Mouse (Mus musculus) A20 (cell line): ENCODE data around the gene Skap1.
A peak's percentile ranks its signal among the peaks of the same experiment; 100 is the strongest.

Source experiments
- DNase-seq: peaks from one replicate; pipeline ENCODE4 v3.0.0-alpha.2; 2011; ENCODE audit warnings: low read depth, low spot score

Gene Skap1

DNA sequence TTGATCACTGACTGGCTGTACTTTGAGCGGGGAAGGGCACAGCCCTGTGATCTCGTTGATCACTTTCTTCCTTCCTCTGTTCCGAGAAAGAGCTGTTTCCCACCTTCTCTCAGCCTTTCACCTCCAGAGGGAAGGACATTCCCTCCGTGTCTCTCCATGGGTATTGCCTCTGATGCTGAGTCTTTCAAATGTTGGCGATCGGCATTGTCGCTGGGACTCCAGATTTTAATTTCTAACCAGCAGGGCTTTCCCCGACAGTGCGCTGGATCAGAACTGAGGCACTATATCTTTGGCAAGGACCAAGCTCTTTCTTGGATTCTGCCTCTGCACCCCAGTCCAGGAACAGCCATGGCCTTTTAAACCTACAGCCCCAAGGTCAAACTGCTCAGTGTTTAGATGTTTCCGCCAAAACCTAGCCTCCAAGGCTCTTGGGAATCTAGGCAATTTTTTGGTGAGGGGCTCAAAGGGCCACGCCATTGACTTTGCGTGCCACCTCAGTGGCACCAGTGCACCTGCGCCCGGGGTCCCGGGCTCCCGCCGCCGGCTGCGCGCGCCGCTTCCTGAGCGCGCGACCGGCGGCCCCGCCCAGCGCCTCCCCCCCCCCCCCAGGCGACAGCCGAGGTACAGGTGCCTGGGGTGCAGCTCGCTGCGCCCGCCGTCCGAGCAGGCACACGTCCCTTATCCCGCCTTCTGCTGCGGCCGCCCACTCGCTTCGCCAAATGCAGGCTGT is at the start of gene Skap1:
Gene Skap1 (plus strand): TSS at position 608 of the 730 bp plus-strand sequence.
- DNase-seq: no peak

DNA sequence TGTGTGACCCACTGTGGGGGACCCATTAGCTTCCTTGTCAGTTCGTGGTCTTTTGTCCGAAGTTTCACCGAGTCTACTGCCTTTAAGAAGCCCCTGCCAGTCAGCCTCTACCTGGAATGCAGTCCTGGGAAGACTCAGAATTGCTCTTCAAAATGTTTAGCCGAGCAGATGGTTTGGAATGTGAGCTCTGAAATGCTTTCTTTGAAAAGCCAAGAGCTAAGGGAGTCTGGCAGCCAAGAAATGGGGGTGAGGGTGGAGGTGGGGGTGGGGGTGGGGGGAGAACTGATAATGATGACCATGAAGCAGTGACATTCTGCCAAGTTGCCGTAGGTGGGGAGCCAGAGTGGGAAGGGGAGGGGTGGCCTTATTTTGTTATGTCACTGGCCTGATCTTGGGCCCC is 43.3 kb upstream of the Skap1 start:
- no peak for DNase-seq

DNA sequence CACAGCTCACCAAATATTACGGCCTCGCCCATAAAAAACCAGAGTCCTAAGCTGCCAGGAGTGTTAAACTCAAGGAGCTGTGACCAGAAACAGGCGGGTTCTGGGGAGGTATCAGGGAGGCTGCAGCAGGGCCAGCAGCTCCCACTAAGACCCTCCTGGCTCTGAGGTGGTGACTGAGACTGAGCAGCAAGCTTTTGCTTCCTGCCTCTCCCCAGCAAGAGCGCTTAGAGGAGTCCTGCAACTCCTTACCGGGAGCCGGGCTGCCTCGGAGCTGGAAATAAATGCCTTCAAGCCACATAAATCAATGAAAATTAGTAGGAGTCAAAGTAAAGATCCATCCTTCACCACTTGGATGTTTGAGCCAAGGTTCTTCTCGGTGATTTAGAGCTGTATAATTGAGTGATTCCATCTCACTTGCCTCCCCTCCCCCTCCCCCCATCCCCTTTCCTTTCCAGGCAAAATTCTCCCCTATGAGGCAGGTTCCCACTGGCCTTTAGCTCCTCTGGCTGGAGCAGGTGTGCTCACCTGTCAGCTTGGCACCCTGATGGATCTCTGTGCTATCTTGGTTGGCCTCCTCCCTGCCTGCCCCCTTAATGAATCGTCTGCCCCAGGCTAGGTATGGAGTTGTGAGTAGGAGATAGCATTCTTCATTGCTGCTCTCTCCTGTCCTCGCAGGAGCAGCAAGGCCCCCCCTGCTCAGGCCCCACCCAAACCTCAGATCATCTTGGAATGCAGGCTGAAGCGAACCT is 42.7 kb upstream of the Skap1 start:
- DNase-seq: no peak

- DNase-seq: peak; percentile 35
These were observed 39.2 kb upstream of the Skap1 start for GRCm38 (mm10) chr11:96425193-96425592.

DNA sequence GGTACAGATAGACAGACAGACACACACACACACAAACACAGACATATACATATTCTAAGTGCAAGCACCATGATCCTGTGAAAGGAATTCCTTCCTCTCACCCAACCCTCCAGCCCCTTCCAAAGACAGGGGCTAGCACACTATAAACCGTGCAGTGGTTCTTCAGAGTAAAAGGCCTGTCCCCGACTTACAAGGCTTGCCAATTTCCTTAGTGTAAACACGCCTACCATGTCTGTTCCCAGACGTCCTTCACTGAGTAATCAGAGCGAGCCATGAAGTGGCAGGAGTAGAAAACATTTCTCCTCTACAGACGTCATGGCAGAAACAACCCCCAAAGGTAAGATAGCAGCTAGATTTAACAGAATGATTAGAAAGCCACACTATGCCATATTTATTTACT is 38.2 kb upstream of the Skap1 start:
- no peak for DNase-seq

- no peak for DNase-seq
These were observed 37.6 kb upstream of the Skap1 start for GRCm38 (mm10) chr11:96426805-96427204.

GRCm38 (mm10) chr11:96429062-96429461 is 35.3 kb upstream of the Skap1 start:
- DNase-seq: no peak

DNA sequence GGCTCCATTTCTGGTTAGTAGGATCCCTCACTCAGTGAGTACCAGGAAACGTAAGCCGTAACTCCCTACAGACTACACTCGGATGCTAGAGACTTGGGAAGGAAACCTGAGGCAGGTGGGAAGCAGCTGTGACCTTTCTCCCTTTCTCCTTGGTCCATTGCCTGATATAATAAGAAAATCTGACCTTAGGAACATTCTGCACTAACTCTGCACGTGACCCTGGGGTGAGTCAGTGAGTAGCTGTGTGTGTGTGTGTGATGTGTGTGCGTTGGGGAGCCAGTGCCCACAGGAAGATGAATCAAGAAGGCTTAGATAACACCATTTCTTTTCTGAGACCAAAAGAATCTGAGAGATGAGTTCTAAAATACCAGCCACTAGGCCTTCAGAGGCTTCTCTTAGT is 34.5 kb upstream of the Skap1 start:
- no peak for DNase-seq

DNA sequence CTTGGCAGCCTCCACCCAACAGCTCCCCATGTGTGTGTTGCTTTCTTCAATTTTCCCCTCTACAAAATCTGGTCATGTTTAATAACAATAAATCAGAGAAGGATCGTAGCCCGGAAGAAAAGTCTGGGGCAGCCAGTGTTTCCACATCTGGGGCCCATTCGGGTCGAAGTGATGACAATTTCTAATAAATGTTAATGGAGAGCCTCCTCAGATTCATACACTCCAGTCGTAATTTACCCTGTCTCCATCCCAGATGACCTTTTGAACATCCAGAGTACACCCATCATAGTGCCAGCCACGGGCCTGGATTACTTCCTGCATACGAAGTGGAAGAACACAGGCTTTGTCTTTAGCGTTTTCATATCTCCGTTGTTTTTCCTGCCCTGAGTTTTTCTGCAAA is 32.5 kb upstream of the Skap1 start:
- DNase-seq: no peak

DNA sequence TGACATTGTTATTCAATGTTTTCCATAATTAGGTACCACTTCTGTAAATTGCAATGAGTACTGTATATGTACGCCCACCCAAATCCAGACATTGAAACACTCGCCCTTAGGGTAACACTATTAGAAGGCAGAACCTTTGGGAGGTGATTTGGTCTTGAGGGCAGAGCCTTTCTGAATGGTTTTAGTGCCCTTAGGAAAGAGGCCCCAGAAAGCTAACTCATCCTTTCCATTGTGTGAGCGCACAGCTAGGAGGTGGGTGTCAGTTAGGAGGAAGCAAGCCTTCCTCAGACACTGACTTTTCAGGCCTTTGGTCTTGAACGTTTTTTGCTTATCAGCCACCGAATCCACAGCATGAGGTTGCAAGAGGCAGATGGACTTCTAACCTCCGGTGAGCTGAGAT is 29.5 kb upstream of the Skap1 start:
- no peak for DNase-seq

DNA sequence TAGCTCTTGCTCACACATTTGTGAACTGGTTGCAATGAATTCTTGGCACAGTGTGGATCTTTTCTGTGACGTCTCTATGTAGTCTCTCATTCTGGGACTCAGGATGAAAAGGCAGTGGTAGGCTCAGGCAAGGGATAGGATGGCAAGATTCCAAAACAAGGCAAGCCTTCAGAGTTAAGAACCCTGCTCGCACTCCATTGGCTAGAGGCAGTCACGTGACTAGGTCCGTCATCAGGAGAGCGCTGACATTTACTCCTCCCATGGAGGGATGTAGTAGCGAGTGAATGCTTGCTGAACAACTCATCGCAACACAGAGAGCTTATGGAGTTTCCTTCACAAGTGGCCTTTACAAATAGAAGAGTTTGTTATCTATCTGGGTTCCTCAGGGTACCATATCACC is 27.9 kb upstream of the Skap1 start:
- DNase-seq: peak; percentile 16

GRCm38 (mm10) chr11:96438787-96439186 is 25.6 kb upstream of the Skap1 start:
- peak; percentile 66 for DNase-seq

- DNase-seq: peak; percentile 5
These were observed 22.7 kb upstream of the Skap1 start for GRCm38 (mm10) chr11:96441546-96442185.

DNA sequence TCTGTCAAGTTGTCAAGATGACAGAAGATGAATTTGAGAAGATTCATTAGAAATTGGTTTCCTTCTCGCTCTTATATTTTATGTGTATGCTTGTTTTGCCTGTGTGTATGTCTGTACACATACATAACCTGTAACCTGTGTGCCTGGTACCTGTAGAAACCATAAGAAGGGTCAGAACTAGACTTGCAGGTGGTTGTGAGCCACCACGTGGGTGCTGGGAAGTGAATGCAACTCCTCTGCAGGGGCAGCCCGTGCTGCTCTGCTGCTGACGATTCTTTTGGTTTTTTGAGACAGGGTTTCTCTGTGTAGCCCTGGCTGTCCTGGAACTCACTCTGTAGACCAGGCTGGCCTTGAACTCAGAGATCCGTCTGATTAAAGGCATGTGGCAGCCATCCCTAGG is 21.9 kb upstream of the Skap1 start:
- DNase-seq: no peak

GRCm38 (mm10) chr11:96447931-96448330 is 16.5 kb upstream of the Skap1 start:
- no peak for DNase-seq

- no peak for DNase-seq
These were observed 9.3 kb upstream of the Skap1 start for GRCm38 (mm10) chr11:96455111-96455510.

DNA sequence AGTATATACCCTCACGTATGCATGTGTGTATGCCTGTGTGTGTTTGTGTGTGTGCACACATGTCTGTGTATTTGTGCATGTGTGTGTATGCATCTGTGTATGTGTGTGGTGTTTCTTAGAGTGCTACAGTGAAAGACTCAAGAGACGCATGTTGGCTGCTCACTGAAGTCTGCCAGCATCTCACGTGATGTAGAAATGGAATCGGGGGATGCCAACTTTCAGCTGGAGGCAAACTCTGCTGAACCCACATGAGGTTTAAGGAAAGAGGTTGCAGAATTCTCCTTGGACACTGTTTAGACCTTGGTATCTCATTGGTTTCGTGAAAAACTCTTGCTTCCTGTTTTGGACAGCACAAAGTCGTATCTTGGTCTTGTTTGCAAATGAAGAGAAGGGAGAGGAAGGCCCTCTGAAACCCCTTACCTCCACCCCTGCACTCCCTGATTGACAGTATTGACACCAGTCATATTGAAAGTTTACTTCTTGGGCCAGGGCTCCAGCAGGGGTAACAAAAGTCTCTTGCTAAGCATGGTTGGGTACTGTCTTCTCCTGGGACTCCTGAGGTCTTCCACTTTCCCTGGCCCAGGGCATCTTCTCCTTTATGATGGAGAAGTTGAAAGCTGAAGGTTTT is 8.6 kb upstream of the Skap1 start:
- DNase-seq: peak; percentile 49

DNA sequence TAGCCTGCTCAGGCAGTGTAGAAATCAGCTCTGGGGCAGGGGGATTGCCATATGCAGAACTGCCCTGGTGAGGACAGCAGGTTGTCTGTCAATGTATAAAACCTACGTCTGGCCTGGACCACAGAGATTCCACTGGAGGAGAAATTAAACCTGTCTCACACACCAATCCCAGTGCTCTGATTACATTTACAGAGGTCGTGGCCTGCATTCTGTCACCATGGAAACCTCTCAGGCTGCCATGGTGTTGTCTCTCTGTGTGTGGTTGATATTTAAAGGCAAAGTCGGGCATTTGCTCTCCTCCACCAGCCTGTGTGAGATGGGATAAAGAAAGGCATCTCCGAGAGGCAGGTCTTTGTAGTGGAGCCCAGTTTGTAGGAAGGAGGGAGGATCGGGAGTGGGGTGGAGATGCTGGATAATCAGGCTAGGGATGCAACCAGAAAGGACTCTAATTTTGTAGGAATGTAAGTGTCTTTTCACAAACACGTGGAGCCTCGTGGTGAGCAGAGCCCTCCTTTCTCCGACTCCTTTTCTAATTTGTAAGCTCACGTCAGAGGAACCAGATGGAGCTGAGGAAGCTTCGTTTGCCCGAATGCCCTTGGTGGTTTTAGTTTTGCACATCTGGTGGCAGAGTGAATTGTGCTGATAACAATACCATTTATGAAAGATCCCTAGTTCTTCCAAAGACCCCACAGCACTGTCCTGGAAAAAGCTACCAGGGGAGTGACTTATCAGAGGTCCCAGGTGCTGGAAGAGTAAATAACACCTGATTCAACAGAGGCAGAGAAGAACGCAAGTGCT is 7.7 kb upstream of the Skap1 start:
- DNase-seq: no peak

DNA sequence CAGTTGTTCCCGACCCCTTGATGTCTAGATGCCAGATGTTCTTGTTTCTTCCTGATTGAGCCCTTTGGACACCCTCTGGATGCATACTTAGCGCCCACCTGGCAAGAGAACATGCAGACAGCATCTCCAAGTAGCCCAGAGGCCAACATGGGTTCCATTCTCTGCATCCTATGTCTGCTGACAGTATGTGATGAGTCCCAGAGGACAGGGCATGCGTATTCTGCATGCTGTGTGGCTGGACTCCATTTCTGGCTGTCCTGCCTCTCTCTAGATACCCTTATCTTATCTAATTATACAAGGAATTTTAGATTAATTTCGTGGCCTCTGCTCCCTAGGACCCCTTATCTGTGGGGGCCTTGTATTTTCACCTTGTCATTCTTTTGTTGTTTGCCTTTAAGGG is 2.6 kb upstream of the Skap1 start:
- DNase-seq: no peak

DNA sequence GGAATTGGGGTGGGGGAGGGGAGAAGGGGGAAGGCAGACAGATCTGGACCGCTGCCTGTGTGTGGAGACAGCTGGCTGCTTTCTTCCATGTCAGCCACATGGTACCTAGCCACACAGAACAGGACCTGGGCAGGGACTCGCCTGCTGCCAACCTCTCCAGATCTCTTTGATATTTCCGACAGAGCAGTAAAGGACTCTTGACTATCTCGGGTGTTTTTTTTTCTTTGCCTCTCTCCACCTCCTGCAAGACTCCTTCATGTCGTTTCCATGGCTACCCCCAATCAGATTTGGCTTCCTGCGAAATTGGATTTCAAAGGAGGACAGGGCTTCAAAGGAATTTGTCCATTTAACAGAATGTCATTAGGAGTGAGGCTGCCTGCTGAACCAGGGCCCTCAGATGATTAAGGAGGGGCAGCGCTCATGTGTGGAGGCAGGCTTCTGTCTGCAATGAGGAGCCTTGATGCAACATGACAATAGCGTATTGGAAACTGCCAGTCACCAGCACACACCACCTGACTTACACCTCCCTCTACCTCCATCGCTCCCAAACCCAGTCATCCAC is 2.1 kb upstream of the Skap1 start:
- no peak for DNase-seq

DNA sequence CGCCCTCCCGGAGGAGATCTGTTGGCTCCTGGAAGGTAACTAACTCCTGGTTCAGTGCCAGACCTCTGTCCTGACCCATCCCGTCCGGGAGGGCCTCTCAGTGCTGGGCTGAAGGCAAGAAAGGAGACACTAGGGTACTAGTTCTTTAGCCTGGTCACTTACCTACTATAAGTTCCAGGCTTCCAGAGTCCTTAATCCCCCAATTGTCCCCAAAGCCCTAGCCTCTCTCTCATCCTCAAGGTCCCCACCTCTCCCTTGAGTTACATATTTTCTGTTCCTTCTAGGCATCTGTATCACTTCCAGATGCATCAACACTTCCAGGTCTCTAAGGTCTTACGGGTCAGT is 295 bp downstream of the Skap1 start:
- no peak for DNase-seq
